22 mouse cellular contexts compared by ENCODE assay signal in the genomic region with DNA sequence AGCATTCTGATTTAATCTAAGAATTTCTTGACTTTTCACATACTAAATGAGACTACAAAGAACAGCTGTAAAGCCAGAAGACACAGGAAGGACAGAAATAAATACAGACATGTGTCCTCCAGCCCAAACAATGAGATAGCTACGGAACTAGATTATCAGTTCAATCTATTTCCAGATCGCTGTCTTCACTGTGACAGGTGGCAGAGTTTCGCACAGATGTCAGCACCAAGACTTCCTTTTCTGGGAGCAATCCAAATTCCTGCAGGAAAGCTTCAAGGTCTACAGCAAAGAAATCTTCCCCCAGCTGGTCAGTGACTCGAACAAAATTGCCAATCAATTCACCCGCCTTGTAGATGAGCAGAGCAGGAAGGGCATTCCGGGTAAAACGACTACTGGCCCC. TPM values are rescaled to one million over a fixed set of nuclear protein-coding genes. Genes with fewer than 3 reads are reported as not detected.
DNase-seq lines count a peak whose midpoint lies in the region; ATAC-seq and TF ChIP-seq lines count a peak whose summit lies in the region.
"Had no signal": no experiment of that assay in that cellular context is flagged by ENCODE, and none has a peak within 500 bp of the region (broad histone marks: within the 10 kb centered on the region; RNA-seq: fewer than 3 reads in every experiment).

No protein-coding gene starts in this region.

- no peak overlapping the region for H3K27ac ChIP-seq in stomach, postnatal 0 days (replicated peaks)
- no peak overlapping the region for H3K27ac ChIP-seq in forebrain, embryonic 11.5 days (ENCODE audit: low read depth, low read length)
- H3K27ac ChIP-seq: embryonic facial prominence, embryonic 12.5 days; forebrain, embryonic 13.5 days; heart, embryonic 13.5 days; liver, embryonic 12.5 days; midbrain, embryonic 12.5 days had no signal

- no peak for TF ChIP-seq CTCF in stomach, postnatal 0 days (IDR thresholded peaks at IDR 0.05; ENCODE audit: low read depth)

- intact Hi-C loops in left cerebral cortex, postnatal 4 days (cut with DNase I), result no loop called here

- peaks cover 21% of the 10 kb centered on the region for H3K36me3 ChIP-seq in stomach, postnatal 0 days (ENCODE audit: control insufficient read depth, insufficient read depth, low read length)
- peaks cover 18% of the 10 kb centered on the region; the same call in 1 of the 2 replicates for H3K36me3 ChIP-seq in forebrain, embryonic 11.5 days (ENCODE audit: control insufficient read depth, insufficient read depth, low read length)

- peak; percentile 80 for ATAC-seq in frontal cortex, adult (ENCODE audit: low TSS enrichment)
- ATAC-seq in stomach, postnatal 0 days (ENCODE audit: low FRiP score, low TSS enrichment), result 0 out of 2 replicates have a peak, but pooled peaks have one; percentile 4
- no peak for ATAC-seq in forebrain, embryonic 11.5 days (replicated peaks; ENCODE audit: low FRiP score)
- ATAC-seq: forebrain, embryonic 13.5 days; liver, embryonic 12.5 days had no signal

- H3K4me2 ChIP-seq in stomach, postnatal 0 days (replicated peaks; ENCODE audit: low read depth), result no peak overlapping the region
- H3K4me2 ChIP-seq in forebrain, embryonic 11.5 days (ENCODE audit: low read depth, low read length, severe bottlenecking), result no peak overlapping the region
- H3K4me2 ChIP-seq: embryonic facial prominence, embryonic 12.5 days; forebrain, embryonic 13.5 days; heart, embryonic 13.5 days; liver, embryonic 12.5 days; midbrain, embryonic 12.5 days had no signal

- no peak for DNase-seq in frontal cortex, postnatal 25 days (ENCODE audit: low spot score in 2 of 2)
- DNase-seq in left cerebral cortex, adult 11 months (ENCODE audit: low spot score), result peak; percentile 24
- no peak for DNase-seq in left cerebral cortex, postnatal 4 days
- peak; percentile 20 for DNase-seq in layer of hippocampus, adult 9-10 months (ENCODE audit: low spot score)
- DNase-seq in stomach, postnatal 0 days (ENCODE audit: low spot score), result no peak
- no peak for DNase-seq in embryo, embryonic 9.5 days (ENCODE audit: extremely low spot score)
- no peak for DNase-seq in forebrain, embryonic 11.5 days (ENCODE audit: low spot score)
- DNase-seq: adrenal gland, postnatal 10 days; cerebellum, postnatal 25 days; gastrocnemius, postnatal 14 days; lung, postnatal 14 days; thymus, postnatal 4 days had no signal

- H3K9ac ChIP-seq in stomach, postnatal 0 days (ENCODE audit: low read length), result no peak overlapping the region
- no peak overlapping the region for H3K9ac ChIP-seq in forebrain, embryonic 11.5 days (ENCODE audit: low read length)
- H3K9ac ChIP-seq: embryonic facial prominence, embryonic 12.5 days; forebrain, embryonic 13.5 days; heart, embryonic 13.5 days; liver, embryonic 12.5 days; midbrain, embryonic 12.5 days had no signal

- no peaks in the 10 kb centered on the region for H3K9me3 ChIP-seq in stomach, postnatal 0 days (ENCODE audit: control insufficient read depth, low read length)
- no peaks in the 10 kb centered on the region for H3K9me3 ChIP-seq in forebrain, embryonic 11.5 days (ENCODE audit: control insufficient read depth, low read length)
- H3K9me3 ChIP-seq: embryonic facial prominence, embryonic 12.5 days; forebrain, embryonic 13.5 days; heart, embryonic 13.5 days; liver, embryonic 12.5 days; midbrain, embryonic 12.5 days had no signal

- WGBS in stomach, postnatal 0 days, result 84% methylated on average over 7 of the region's 7 CpGs
- 94% methylated on average over 7 of the region's 7 CpGs for WGBS in forebrain, embryonic 11.5 days

- H3K27me3 ChIP-seq in stomach, postnatal 0 days (ENCODE audit: control insufficient read depth, insufficient read depth, low read length), result no peaks in the 10 kb centered on the region
- H3K27me3 ChIP-seq in forebrain, embryonic 11.5 days (ENCODE audit: control insufficient read depth, insufficient read depth, low read length), result no peaks in the 10 kb centered on the region
- H3K27me3 ChIP-seq: embryonic facial prominence, embryonic 12.5 days; forebrain, embryonic 13.5 days; heart, embryonic 13.5 days; liver, embryonic 12.5 days; midbrain, embryonic 12.5 days had no signal

- no peak overlapping the region for H3K4me3 ChIP-seq in stomach, postnatal 0 days (ENCODE audit: low read depth, low read length)
- H3K4me3 ChIP-seq in forebrain, embryonic 11.5 days (ENCODE audit: low read depth, low read length), result no peak overlapping the region
- H3K4me3 ChIP-seq: embryonic facial prominence, embryonic 12.5 days; forebrain, embryonic 13.5 days; heart, embryonic 13.5 days; liver, embryonic 12.5 days; midbrain, embryonic 12.5 days had no signal

- no peaks in the 10 kb centered on the region for H3K4me1 ChIP-seq in stomach, postnatal 0 days (replicated peaks; ENCODE audit: control insufficient read depth, insufficient read depth)
- no peaks in the 10 kb centered on the region for H3K4me1 ChIP-seq in forebrain, embryonic 11.5 days (replicated peaks; ENCODE audit: control insufficient read depth, insufficient read depth, low read length)
- H3K4me1 ChIP-seq: embryonic facial prominence, embryonic 12.5 days; forebrain, embryonic 13.5 days; liver, embryonic 12.5 days; midbrain, embryonic 12.5 days had no signal

- TF ChIP-seq EP300 in stomach, postnatal 0 days (optimal IDR thresholded peaks at IDR 0.05), result no peak

RNA-seq across cellular contexts. Expression of gene Pdcl, which starts 7.5 kb away (rescaled TPM):
- total RNA-seq in left cerebral cortex, postnatal 4 days (2021), result 10 to 100 TPM; 37.1 to 40.2 TPM
- 26.8 and 27.1 TPM in 2 replicates for polyA plus RNA-seq in stomach, postnatal 0 days (2015; fragmentation: Nextera tagmentation; extraction: Ambion mirVana)
- polyA plus RNA-seq in forebrain, embryonic 11.5 days (2014; fragmentation: Nextera tagmentation; extraction: Ambion mirVana), result 65.0 and 71.7 TPM in 2 replicates

RNA-seq across cellular contexts. Expression of gene Olfr368, which starts 25.4 kb away (rescaled TPM):
- total RNA-seq in left cerebral cortex, postnatal 4 days (2021), result not detected
- polyA plus RNA-seq in stomach, postnatal 0 days (2015; fragmentation: Nextera tagmentation; extraction: Ambion mirVana), result not detected in 2 replicates
- polyA plus RNA-seq in forebrain, embryonic 11.5 days (2014; fragmentation: Nextera tagmentation; extraction: Ambion mirVana), result not detected in 2 replicates
- total RNA-seq: adrenal gland, postnatal 10 days; gastrocnemius, postnatal 14 days; hematopoietic stem cell, adult 5-6 weeks; left cerebral cortex, adult 8-10 months had no signal
- polyA plus RNA-seq: embryonic facial prominence, embryonic 12.5 days; forebrain, embryonic 13.5 days; heart, embryonic 13.5 days; intestine, embryonic 14.5 days; liver, embryonic 12.5 days; midbrain, embryonic 12.5 days; stomach, embryonic 16.5 days had no signal

Comparison
In these comparisons a context has a peak if more than half of its experiments do, and no peak if none do; other contexts are left out.
1. DNase-seq: peak in left cerebral cortex, adult 11 months (single experiment) and layer of hippocampus, adult 9-10 months (single experiment); none in frontal cortex, postnatal 25 days (0 of 2), left cerebral cortex, postnatal 4 days (single experiment), stomach, postnatal 0 days (single experiment), embryo, embryonic 9.5 days (single experiment) and forebrain, embryonic 11.5 days (single experiment).